ENCODE assay signal across 8 mouse cellular contexts in the genomic region with DNA sequence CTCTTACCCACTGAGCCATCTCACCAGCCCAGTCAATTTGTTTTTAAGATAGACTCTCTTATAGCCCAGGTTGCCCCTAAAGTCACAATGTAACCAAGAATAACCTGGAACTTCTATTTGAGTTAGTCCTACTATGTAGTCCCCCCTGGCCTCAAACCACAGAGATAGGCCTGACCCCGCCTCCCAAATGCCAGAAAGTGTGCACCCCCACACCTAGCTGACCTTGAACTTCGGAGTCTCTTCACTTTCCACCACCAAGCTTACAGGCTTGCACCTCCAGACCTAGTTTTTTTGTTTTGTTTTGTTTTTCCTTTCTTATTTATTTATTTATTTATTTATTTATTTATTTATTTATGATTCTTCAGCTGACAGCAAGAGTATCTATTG. TPM values are rescaled to one million over a fixed set of nuclear protein-coding genes. Genes with fewer than 3 reads are reported as not detected.
DNase-seq lines count a peak whose midpoint lies in the region; ATAC-seq and TF ChIP-seq lines count a peak whose summit lies in the region.
"Had no signal": no experiment of that assay in that cellular context is flagged by ENCODE, and none has a peak within 500 bp of the region (broad histone marks: within the 10 kb centered on the region; RNA-seq: fewer than 3 reads in every experiment).

No protein-coding gene starts in this region.

- H3K4me2 ChIP-seq in lung, embryonic 16.5 days (ENCODE audit: low read depth, low read length): peak overlapping the region; percentile 54
- H3K4me2 ChIP-seq in forebrain, embryonic 16.5 days (ENCODE audit: low read length): peak overlapping the region; percentile 45
- H3K4me2 ChIP-seq in liver, embryonic 11.5 days: peak overlapping the region; percentile 75
- H3K4me2 ChIP-seq in stomach, postnatal 0 days (replicated peaks; ENCODE audit: low read depth): peak overlapping the region; percentile 60

- WGBS in lung, embryonic 16.5 days: 69% methylated on average over 2 of the region's 2 CpGs
- WGBS in forebrain, embryonic 16.5 days: 73% methylated on average over 2 of the region's 2 CpGs
- WGBS in liver, embryonic 11.5 days: 51% methylated on average over 2 of the region's 2 CpGs
- 75% methylated on average over 2 of the region's 2 CpGs for WGBS in stomach, postnatal 0 days

- TF ChIP-seq EP300 in stomach, postnatal 0 days (optimal IDR thresholded peaks at IDR 0.05): no peak

- H3K27ac ChIP-seq in lung, embryonic 16.5 days (ENCODE audit: low read length): no peak overlapping the region
- H3K27ac ChIP-seq in forebrain, embryonic 16.5 days (ENCODE audit: low read length): no peak overlapping the region; the same call in 1 of the 2 replicates
- no peak overlapping the region for H3K27ac ChIP-seq in liver, embryonic 11.5 days (ENCODE audit: low read depth, low read length)
- peak overlapping the region; percentile 85 for H3K27ac ChIP-seq in stomach, postnatal 0 days (replicated peaks)

- intact Hi-C loops in left cerebral cortex, postnatal 25 days (cut with DNase I): loop anchor here (2.0 kb wide), 1 partner anchor 29 kb away; no protein-coding TSS in a partner anchor

- no peaks in the 10 kb centered on the region for H3K9me3 ChIP-seq in lung, embryonic 16.5 days (ENCODE audit: control insufficient read depth, low read length)
- H3K9me3 ChIP-seq in forebrain, embryonic 16.5 days (ENCODE audit: control insufficient read depth, low read length): no peaks in the 10 kb centered on the region
- H3K9me3 ChIP-seq in liver, embryonic 11.5 days (ENCODE audit: control insufficient read depth, low read length): peaks cover 3% of the 10 kb centered on the region; the same call in 1 of the 2 replicates
- H3K9me3 ChIP-seq in stomach, postnatal 0 days (ENCODE audit: control insufficient read depth, low read length): no peaks in the 10 kb centered on the region

- no peaks in the 10 kb centered on the region for H3K27me3 ChIP-seq in lung, embryonic 16.5 days (ENCODE audit: control insufficient read depth, insufficient read depth, low read depth, low read length)
- H3K27me3 ChIP-seq in forebrain, embryonic 16.5 days (replicated peaks; ENCODE audit: control insufficient read depth, insufficient read depth, low read length): no peaks in the 10 kb centered on the region
- H3K27me3 ChIP-seq in liver, embryonic 11.5 days (replicated peaks; ENCODE audit: control insufficient read depth, insufficient read depth, low read length): no peaks in the 10 kb centered on the region
- H3K27me3 ChIP-seq in stomach, postnatal 0 days (ENCODE audit: control insufficient read depth, insufficient read depth, low read length): no peaks in the 10 kb centered on the region

- no peaks in the 10 kb centered on the region; the same call in 1 of the 2 replicates for H3K4me1 ChIP-seq in lung, embryonic 16.5 days (replicated peaks; ENCODE audit: control insufficient read depth, insufficient read depth, low read length)
- peaks cover 7% of the 10 kb centered on the region; the same call in 1 of the 2 replicates for H3K4me1 ChIP-seq in forebrain, embryonic 16.5 days (replicated peaks; ENCODE audit: control insufficient read depth, insufficient read depth, low read length)
- H3K4me1 ChIP-seq in liver, embryonic 11.5 days (replicated peaks; ENCODE audit: control insufficient read depth, insufficient read depth, low read length): no peaks in the 10 kb centered on the region
- H3K4me1 ChIP-seq in stomach, postnatal 0 days (replicated peaks; ENCODE audit: control insufficient read depth, insufficient read depth): no peaks in the 10 kb centered on the region

- H3K9ac ChIP-seq in lung, embryonic 16.5 days (ENCODE audit: low read length): no peak overlapping the region
- H3K9ac ChIP-seq in forebrain, embryonic 16.5 days (replicated peaks; ENCODE audit: low read depth, low read length): no peak overlapping the region
- H3K9ac ChIP-seq in liver, embryonic 11.5 days (ENCODE audit: low read depth, low read length): peak overlapping the region; percentile 62
- peak overlapping the region; percentile 43; the same call in 1 of the 2 replicates for H3K9ac ChIP-seq in stomach, postnatal 0 days (ENCODE audit: low read length)

- ATAC-seq in lung, embryonic 16.5 days (ENCODE audit: low read depth): no peak
- ATAC-seq in forebrain, embryonic 16.5 days: no peak
- 0 out of 2 replicates have a peak, but pooled peaks have one; percentile 49 for ATAC-seq in liver, embryonic 11.5 days (replicated peaks; ENCODE audit: low FRiP score)
- ATAC-seq in stomach, postnatal 0 days (ENCODE audit: low FRiP score, low TSS enrichment): no peak

- H3K4me3 ChIP-seq in lung, embryonic 16.5 days (ENCODE audit: low read length): peak overlapping the region; percentile 52
- H3K4me3 ChIP-seq in forebrain, embryonic 16.5 days (replicated peaks; ENCODE audit: low read length): peak overlapping the region; percentile 21
- H3K4me3 ChIP-seq in liver, embryonic 11.5 days (ENCODE audit: low read depth, low read length): peak overlapping the region; percentile 42; the same call in 1 of the 2 replicates
- peak overlapping the region; percentile 40 for H3K4me3 ChIP-seq in stomach, postnatal 0 days (ENCODE audit: low read depth, low read length)

- DNase-seq in lung, adult 18-20 months: no peak
- DNase-seq in liver, embryonic 11.5 days (ENCODE audit: low spot score): no peak
- DNase-seq in stomach, postnatal 0 days (ENCODE audit: low spot score): no peak
- no peak for DNase-seq in cerebellum, adult 8-10 months
- DNase-seq in left cerebral cortex, postnatal 25 days (ENCODE audit: low spot score in 2 of 2): no peak

- no peak for TF ChIP-seq CTCF in stomach, postnatal 0 days (IDR thresholded peaks at IDR 0.05; ENCODE audit: low read depth)

- no peaks in the 10 kb centered on the region for H3K36me3 ChIP-seq in lung, embryonic 16.5 days (ENCODE audit: control insufficient read depth, insufficient read depth, low read length)
- no peaks in the 10 kb centered on the region for H3K36me3 ChIP-seq in forebrain, embryonic 16.5 days (ENCODE audit: control insufficient read depth, insufficient read depth)
- no peaks in the 10 kb centered on the region for H3K36me3 ChIP-seq in liver, embryonic 11.5 days (ENCODE audit: control insufficient read depth, insufficient read depth, low read length)
- no peaks in the 10 kb centered on the region for H3K36me3 ChIP-seq in stomach, postnatal 0 days (ENCODE audit: control insufficient read depth, insufficient read depth, low read length)

RNA-seq across cellular contexts. Expression of gene Nsd1, which starts 27.8 kb away (rescaled TPM):
- polyA plus RNA-seq in lung, embryonic 16.5 days (2015; fragmentation: Nextera tagmentation; extraction: Ambion mirVana): 50.7 and 56.2 TPM in 2 replicates
- polyA plus RNA-seq in forebrain, embryonic 16.5 days (2015; fragmentation: Nextera tagmentation; extraction: Ambion mirVana): 52.4 and 53.1 TPM in 2 replicates
- 35.5 and 41.3 TPM in 2 replicates for polyA plus RNA-seq in liver, embryonic 11.5 days (2014; fragmentation: Nextera tagmentation; extraction: Ambion mirVana)
- polyA plus RNA-seq in stomach, postnatal 0 days (2015; fragmentation: Nextera tagmentation; extraction: Ambion mirVana): 33.7 and 35.0 TPM in 2 replicates
- 100 to 1,000 TPM; 124 to 125 TPM for total RNA-seq in left cerebral cortex, postnatal 25 days (2021)

RNA-seq across cellular contexts. Expression of gene Fgfr4, which starts 29.3 kb away (rescaled TPM):
- polyA plus RNA-seq in lung, embryonic 16.5 days (2015; fragmentation: Nextera tagmentation; extraction: Ambion mirVana): 26.3 and 27.7 TPM in 2 replicates
- polyA plus RNA-seq in forebrain, embryonic 16.5 days (2015; fragmentation: Nextera tagmentation; extraction: Ambion mirVana): 0.67 and 1.4 TPM in 2 replicates
- 6.8 and 8.0 TPM in 2 replicates for polyA plus RNA-seq in liver, embryonic 11.5 days (2014; fragmentation: Nextera tagmentation; extraction: Ambion mirVana)
- polyA plus RNA-seq in stomach, postnatal 0 days (2015; fragmentation: Nextera tagmentation; extraction: Ambion mirVana): 1.4 and 1.6 TPM in 2 replicates
- under 1 TPM; 0.21 to 0.27 TPM for total RNA-seq in left cerebral cortex, postnatal 25 days (2021)

RNA-seq across cellular contexts. Expression of gene Gm17617, which starts 48.4 kb away (rescaled TPM):
- polyA plus RNA-seq in lung, embryonic 16.5 days (2015; fragmentation: Nextera tagmentation; extraction: Ambion mirVana): not detected in 2 replicates
- not detected in 2 replicates for polyA plus RNA-seq in forebrain, embryonic 16.5 days (2015; fragmentation: Nextera tagmentation; extraction: Ambion mirVana)
- polyA plus RNA-seq in liver, embryonic 11.5 days (2014; fragmentation: Nextera tagmentation; extraction: Ambion mirVana): not detected in 2 replicates
- not detected in 2 replicates for polyA plus RNA-seq in stomach, postnatal 0 days (2015; fragmentation: Nextera tagmentation; extraction: Ambion mirVana)
- total RNA-seq in left cerebral cortex, postnatal 25 days (2021): not detected
- total RNA-seq: gastrocnemius, adult 8-10 months had no signal

Comparison
In these comparisons a context has a peak if more than half of its experiments do, and no peak if none do; other contexts are left out.
1. H3K9ac ChIP-seq: peak in liver, embryonic 11.5 days (single experiment) and stomach, postnatal 0 days (single experiment); none in lung, embryonic 16.5 days (single experiment) and forebrain, embryonic 16.5 days (single experiment).
2. Peak in every context shown above with its lines, with median percentiles within 50 percentile points of each other: H3K4me2 ChIP-seq and H3K4me3 ChIP-seq.